Mouse (Mus musculus): Measurements from ENCODE around the gene Zbtb7b. TPM values are rescaled to one million over a fixed set of nuclear protein-coding genes. Genes with fewer than 3 reads are reported as not detected.

Gene Zbtb7b
- polyA plus RNA-seq, 1 experiment: 75.2 TPM

DNA sequence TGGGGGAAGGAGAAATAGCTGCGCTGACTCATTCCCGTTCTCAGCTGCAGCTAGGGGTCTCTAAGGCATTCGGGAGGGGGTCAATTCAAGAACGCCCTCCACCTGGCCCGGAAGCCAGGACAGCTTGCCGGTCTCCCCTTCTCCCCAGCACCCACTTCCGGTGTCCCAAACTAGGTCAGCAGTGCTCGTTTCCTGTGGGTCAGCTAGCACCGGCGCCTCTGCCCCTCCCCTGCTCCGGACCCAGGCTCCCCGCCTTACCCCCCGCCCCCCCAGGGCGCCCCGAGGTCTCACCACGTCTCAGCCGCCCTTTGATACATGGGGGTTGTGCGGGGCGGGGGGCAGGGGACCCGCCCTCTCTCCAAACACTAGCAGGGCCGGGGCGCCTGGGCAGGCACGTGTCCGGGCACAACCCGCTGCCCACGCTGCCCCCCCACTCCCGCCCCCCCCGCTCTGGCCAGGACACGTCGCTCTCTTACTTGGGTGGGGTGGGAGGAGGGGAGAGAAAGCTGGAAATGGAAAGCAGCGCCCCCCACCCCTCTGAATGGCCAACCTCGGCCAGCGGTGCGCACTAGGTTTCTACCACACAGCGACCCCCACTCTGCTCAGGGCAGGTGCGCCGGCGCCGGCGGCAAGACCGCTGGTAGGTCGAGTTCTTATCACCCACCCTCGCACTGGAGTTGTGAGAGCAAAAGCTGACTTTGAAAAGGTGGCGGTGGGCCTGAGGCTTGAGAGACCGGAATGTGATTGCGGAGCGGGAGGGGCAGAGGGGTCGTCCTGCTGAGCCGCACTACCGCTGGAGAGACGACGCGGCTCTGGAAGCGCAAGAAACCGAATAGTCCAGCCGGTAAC is 2.7 kb downstream of the Zbtb7b start:
- TF ChIP-seq CTCF (IDR thresholded peaks at IDR 0.05; ENCODE audit: low read depth, low read length) (no peak), POLR2A (IDR thresholded peaks at IDR 0.05; ENCODE audit: borderline replicate concordance, low read depth, low read length) (no peak)
- Histone ChIP-seq H3K27ac (ENCODE audit: insufficient read depth, low read depth, low read length) (peak overlapping the region; percentile 82), H3K4me1 (ENCODE audit: control insufficient read depth, insufficient read depth, low read length) (peaks cover 35% of the 10 kb centered on the region)

GRCm38 (mm10) chr3:89390699-89391662 is 3.6 kb downstream of the Zbtb7b start:
- Histone ChIP-seq H3K4me1 (ENCODE audit: control insufficient read depth, insufficient read depth, low read length) (peaks cover 40% of the 10 kb centered on the region), H3K4me3 (ENCODE audit: insufficient read depth, low read length) (peak overlapping the region; percentile 98), H3K27ac (ENCODE audit: insufficient read depth, low read depth, low read length) (peak overlapping the region; percentile 81)
- TF ChIP-seq CTCF (IDR thresholded peaks at IDR 0.05; ENCODE audit: low read depth, low read length) (no peak), POLR2A (IDR thresholded peaks at IDR 0.05; ENCODE audit: borderline replicate concordance, low read depth, low read length) (no peak)

More for the DNA sequence above, 2.7 kb downstream of the Zbtb7b start:
- peak overlapping the region; percentile 98 for H3K4me3 ChIP-seq (ENCODE audit: insufficient read depth, low read length)

DNA sequence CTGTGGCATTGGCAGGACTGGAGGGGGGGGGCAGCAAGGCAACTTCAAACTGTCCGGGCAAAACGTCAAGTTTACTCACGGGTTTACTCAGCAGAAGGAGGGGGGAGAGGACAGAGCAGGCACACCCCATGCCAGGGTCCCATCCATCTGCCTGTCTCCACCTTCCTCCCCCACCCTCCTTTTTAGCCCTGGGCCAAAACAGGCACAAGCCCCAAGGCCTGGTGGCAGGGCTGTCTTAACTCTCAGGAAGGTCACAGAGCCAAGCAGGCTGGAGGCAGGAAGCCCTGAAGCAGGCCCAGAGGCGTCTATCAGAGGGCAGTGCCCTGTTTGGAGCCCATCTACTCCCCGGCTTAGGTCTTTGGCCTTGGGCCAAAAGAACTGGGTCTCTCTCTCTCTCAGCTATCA is 4.5 kb downstream of the Zbtb7b start:
- H3K27ac ChIP-seq (ENCODE audit: insufficient read depth, low read depth, low read length): peak overlapping the region; percentile 61
- H3K4me1 ChIP-seq (ENCODE audit: control insufficient read depth, insufficient read depth, low read length): peaks cover 47% of the 10 kb centered on the region
- peak overlapping the region; percentile 14 for H3K4me3 ChIP-seq (ENCODE audit: insufficient read depth, low read length)
- no peak for TF ChIP-seq CTCF (IDR thresholded peaks at IDR 0.05; ENCODE audit: low read depth, low read length)
- no peak for TF ChIP-seq POLR2A (IDR thresholded peaks at IDR 0.05; ENCODE audit: borderline replicate concordance, low read depth, low read length)

DNA sequence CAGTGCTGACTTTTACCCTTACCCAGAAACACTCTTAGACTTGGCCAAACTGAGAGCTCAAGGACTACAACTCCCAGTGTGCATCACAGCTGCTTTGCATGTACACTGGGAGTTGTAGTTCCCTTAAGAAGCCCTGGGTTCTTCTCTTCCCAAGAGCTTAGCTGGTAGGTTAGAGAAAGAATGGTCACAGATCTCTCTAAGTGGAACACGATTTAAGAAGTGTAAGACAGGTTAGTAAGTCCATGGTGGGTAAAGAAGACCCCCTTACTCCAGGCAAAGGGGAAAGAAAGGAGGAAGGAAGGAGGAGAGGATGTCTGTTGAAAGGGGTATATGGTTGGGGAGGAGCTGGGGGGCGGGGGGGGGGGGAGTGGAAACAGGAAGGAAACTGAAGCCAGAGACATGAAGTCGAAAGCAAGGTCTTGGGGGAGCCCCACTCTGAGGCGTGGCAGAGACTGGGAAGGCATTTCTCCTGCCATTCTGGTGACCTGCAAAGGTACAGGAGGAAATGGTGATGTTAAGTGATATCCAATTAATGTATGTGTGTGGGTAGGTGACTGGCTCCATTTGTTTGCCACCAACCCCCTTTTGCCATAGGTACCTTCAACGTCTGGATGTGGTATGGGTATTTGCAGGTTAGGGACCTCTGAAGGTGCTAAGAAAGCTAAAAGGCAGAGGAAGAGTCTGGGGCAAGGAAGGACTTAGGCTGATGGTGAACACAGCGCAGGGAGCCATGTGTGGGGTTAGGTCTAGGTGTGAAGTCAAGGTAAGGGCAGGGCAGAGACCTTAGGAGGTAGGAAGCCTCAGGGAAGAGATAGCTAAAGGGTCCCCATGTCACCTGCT is 5.5 kb downstream of the Zbtb7b start:
- Histone ChIP-seq H3K4me1 (ENCODE audit: control insufficient read depth, insufficient read depth, low read length) (peaks cover 52% of the 10 kb centered on the region), H3K27ac (ENCODE audit: insufficient read depth, low read depth, low read length) (peak overlapping the region; percentile 61), H3K4me3 (ENCODE audit: insufficient read depth, low read length) (peak overlapping the region; percentile 14)
- TF ChIP-seq CTCF (IDR thresholded peaks at IDR 0.05; ENCODE audit: low read depth, low read length) (no peak), POLR2A (IDR thresholded peaks at IDR 0.05; ENCODE audit: borderline replicate concordance, low read depth, low read length) (no peak)

DNA sequence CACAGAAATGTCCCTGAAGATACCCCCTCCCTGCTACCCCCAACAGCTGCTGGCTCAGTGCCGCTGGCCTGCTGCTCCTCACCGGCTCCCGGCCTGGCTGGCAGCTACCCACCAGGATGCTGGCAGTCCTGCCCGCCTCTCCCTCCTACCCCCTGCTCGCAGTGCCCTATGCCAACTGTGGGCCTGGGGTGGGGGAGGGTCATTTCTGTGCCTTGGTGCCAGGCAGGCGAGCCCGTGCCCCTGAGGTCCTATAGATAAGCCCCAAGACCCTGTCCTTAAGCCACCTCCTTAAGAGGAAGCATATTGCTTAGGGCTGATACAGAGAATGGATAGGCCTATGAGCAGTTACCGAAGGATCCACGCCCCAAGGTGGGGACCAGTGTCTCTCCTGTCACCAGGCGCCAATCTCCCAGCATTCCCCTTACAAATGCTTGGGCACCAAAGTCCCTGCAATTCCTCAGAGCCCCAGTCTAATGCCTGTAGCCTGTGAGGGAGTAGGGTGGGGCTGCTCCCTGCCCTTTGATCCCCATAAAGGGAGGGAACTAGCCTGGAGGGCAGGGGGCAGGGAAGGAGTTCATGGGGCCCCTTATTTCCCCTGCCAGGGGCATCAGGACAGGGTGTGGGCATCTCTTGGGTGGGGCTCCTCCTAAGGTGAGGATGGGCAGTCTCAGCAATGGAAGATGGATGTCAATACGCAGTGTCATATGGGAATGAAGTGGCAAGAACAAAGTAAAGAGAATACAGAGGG is 6.3 kb downstream of the Zbtb7b start:
- H3K27ac ChIP-seq (ENCODE audit: insufficient read depth, low read depth, low read length): no peak overlapping the region; the same call in 1 of the 2 replicates
- 0 out of 2 replicates have a peak overlapping the region, but pooled peaks have one; percentile 5 for H3K4me3 ChIP-seq (ENCODE audit: insufficient read depth, low read length)
- H3K4me1 ChIP-seq (ENCODE audit: control insufficient read depth, insufficient read depth, low read length): peaks cover 56% of the 10 kb centered on the region
- TF ChIP-seq CTCF (IDR thresholded peaks at IDR 0.05; ENCODE audit: low read depth, low read length): no peak
- TF ChIP-seq POLR2A (IDR thresholded peaks at IDR 0.05; ENCODE audit: borderline replicate concordance, low read depth, low read length): no peak

GRCm38 (mm10) chr3:89387632-89388031 is 6.9 kb downstream of the Zbtb7b start:
- Histone ChIP-seq H3K4me3 (ENCODE audit: insufficient read depth, low read length) (peak overlapping the region; percentile 5; the same call in 1 of the 2 replicates), H3K27ac (ENCODE audit: insufficient read depth, low read depth, low read length) (no peak overlapping the region), H3K4me1 (ENCODE audit: control insufficient read depth, insufficient read depth, low read length) (peaks cover 56% of the 10 kb centered on the region)
- TF ChIP-seq POLR2A (IDR thresholded peaks at IDR 0.05; ENCODE audit: borderline replicate concordance, low read depth, low read length) (no peak), CTCF (IDR thresholded peaks at IDR 0.05; ENCODE audit: low read depth, low read length) (no peak)

DNA sequence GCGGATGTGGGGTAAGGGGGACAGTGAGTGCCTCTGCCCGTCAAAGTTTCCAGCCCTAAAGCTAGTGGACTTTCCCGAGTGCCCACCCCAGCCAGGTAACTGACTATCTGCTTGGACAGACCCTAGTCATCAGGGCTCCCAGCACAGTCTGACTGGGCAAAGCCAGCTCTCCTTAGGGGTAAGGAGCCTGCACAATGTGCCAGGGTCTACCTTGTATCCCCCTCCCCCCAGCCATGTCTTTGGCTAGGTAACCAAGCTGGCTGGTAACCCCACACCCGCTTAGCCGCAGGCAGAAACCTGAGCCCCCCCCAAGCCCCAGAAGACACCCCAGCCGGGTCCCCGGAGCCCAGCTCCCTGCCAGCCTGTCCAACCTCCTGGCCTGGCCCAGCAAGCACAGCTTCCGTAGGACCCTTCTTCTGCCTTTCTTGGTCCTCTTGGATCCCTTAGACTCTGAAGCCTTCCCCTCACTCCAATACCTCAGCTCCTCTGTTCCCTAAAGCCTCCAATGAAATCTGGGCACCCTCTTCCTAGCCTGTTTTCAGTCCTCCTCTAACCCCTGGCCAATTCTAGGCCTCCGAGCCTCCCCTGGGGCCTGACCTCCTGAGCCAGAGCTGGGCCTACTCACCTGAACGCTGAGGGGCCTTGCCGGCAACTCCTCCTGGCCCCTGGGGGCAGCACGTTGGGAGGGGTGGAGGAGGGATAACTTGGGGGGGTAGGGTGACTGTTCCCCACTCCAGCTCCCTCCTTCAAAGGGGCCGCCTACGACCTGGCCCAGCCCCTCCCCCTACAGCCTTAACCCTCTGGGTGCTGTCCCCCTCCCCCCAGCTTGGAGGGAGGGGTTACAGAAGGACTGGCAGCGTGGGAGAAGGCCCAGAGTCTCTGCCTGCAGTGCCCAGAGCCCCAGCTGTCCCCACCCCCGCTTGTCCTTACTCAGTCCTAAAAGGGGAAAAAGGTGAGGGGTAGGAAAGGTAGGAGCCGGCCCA is 7.8 kb downstream of the Zbtb7b start:
- no peak overlapping the region for H3K27ac ChIP-seq (ENCODE audit: insufficient read depth, low read depth, low read length)
- no peak for TF ChIP-seq POLR2A (IDR thresholded peaks at IDR 0.05; ENCODE audit: borderline replicate concordance, low read depth, low read length)
- no peak for TF ChIP-seq CTCF (IDR thresholded peaks at IDR 0.05; ENCODE audit: low read depth, low read length)
- no peak overlapping the region for H3K4me3 ChIP-seq (ENCODE audit: insufficient read depth, low read length)
- H3K4me1 ChIP-seq (ENCODE audit: control insufficient read depth, insufficient read depth, low read length): peaks cover 56% of the 10 kb centered on the region

DNA sequence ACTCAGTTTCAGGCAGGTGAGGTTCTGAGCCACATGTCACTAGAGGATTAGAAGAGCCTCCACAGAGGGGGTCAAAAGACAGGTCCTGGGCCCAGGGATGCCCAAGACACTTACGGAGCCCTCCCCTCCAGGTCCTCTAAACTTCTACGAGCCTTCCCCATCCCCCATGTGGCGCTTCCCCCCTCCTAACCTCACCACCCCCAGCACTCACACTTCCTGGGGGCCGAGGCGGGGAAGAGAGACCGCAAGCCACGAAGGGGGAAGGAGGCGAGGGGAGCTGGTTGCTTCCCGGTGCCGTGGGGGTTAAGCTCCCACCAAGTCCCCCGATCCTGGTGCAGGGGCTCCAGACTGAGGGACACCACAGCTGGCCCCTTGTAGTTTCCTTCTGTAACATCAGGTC is 9.1 kb downstream of the Zbtb7b start:
- H3K4me1 ChIP-seq (ENCODE audit: control insufficient read depth, insufficient read depth, low read length): peaks cover 53% of the 10 kb centered on the region
- H3K27ac ChIP-seq (ENCODE audit: insufficient read depth, low read depth, low read length): peak overlapping the region; percentile 17
- no peak overlapping the region for H3K4me3 ChIP-seq (ENCODE audit: insufficient read depth, low read length)
- TF ChIP-seq POLR2A (IDR thresholded peaks at IDR 0.05; ENCODE audit: borderline replicate concordance, low read depth, low read length) (no peak), CTCF (IDR thresholded peaks at IDR 0.05; ENCODE audit: low read depth, low read length) (no peak)

All from bone marrow macrophage, adult 2 months (primary cell).